ENCODE assay signal across 17 mouse cellular contexts in the genomic region with DNA sequence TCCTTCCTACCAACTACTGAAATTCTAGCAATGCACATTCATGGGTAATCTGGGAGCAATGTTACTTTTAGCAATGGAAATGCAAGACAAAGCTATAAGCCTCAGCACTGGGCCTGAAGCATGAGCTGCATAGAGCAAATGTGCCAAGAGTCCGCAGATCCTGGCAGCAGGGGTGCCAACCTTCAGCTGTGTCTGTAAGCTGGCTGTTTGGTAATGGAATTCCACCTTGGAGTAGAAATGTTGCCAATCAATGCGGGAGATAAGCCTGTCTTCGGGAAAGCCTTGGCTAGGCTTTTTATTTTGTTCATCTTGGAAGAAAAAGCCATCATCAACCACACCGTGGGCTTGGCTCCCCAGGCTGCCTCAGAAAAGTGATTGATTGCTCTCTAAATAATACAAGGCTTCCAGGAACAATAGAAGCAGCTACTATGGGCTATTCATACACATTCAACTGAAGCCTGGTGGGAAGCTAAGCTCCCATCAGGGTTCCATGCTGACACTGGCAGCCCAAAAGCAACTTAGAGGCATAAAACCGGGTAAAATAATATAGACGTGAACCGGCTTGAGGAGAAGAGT.
DNase-seq lines count a peak whose midpoint lies in the region; ATAC-seq and TF ChIP-seq lines count a peak whose summit lies in the region.
"Had no signal": no experiment of that assay in that cellular context is flagged by ENCODE, and none has a peak within 500 bp of the region (broad histone marks: within the 10 kb centered on the region; RNA-seq: fewer than 3 reads in every experiment).

No protein-coding gene starts in this region.

- no peaks in the 10 kb centered on the region for H3K36me3 ChIP-seq in forebrain, embryonic 13.5 days (ENCODE audit: poor library complexity, severe bottlenecking)
- H3K36me3 ChIP-seq in forebrain, embryonic 15.5 days = no peaks in the 10 kb centered on the region
- H3K36me3 ChIP-seq in hindbrain, embryonic 16.5 days (ENCODE audit: control insufficient read depth, insufficient read depth, low read length) = no peaks in the 10 kb centered on the region
- H3K36me3 ChIP-seq: intestine, embryonic 15.5 days had no signal

- no peak overlapping the region for H3K9ac ChIP-seq in forebrain, embryonic 13.5 days
- H3K9ac ChIP-seq in forebrain, embryonic 15.5 days (replicated peaks) = no peak overlapping the region
- H3K9ac ChIP-seq in hindbrain, embryonic 16.5 days (ENCODE audit: low read depth, low read length) = no peak overlapping the region
- H3K9ac ChIP-seq: intestine, embryonic 15.5 days; limb, embryonic 13.5 days; liver, postnatal 0 days had no signal

- 15% methylated on average over 7 of the region's 7 CpGs for WGBS in forebrain, embryonic 13.5 days
- WGBS in forebrain, embryonic 15.5 days = 6% methylated on average over 7 of the region's 7 CpGs
- 25% methylated on average over 7 of the region's 7 CpGs for WGBS in hindbrain, embryonic 16.5 days

- TF ChIP-seq CTCF in brain, embryonic 14.5 days (IDR thresholded peaks at IDR 0.05; ENCODE audit: borderline replicate concordance, extremely low read depth, insufficient read depth, insufficient read length) = no peak

- TF ChIP-seq POLR2A in brain, embryonic 14.5 days (IDR thresholded peaks at IDR 0.05; ENCODE audit: borderline replicate concordance, extremely low read depth, insufficient read depth, insufficient read length, poor library complexity, severe bottlenecking) = no peak

- H3K4me2 ChIP-seq in forebrain, embryonic 13.5 days = no peak overlapping the region
- no peak overlapping the region for H3K4me2 ChIP-seq in forebrain, embryonic 15.5 days (replicated peaks)
- no peak overlapping the region for H3K4me2 ChIP-seq in hindbrain, embryonic 16.5 days (ENCODE audit: low read length)
- H3K4me2 ChIP-seq: intestine, embryonic 15.5 days; limb, embryonic 13.5 days had no signal

- H3K9me3 ChIP-seq in forebrain, embryonic 13.5 days (replicated peaks) = no peaks in the 10 kb centered on the region
- no peaks in the 10 kb centered on the region for H3K9me3 ChIP-seq in forebrain, embryonic 15.5 days
- H3K9me3 ChIP-seq in hindbrain, embryonic 16.5 days (ENCODE audit: control insufficient read depth, low read length) = no peaks in the 10 kb centered on the region
- H3K9me3 ChIP-seq: intestine, embryonic 15.5 days; limb, embryonic 13.5 days had no signal

- H3K27me3 ChIP-seq in forebrain, embryonic 13.5 days = no peaks in the 10 kb centered on the region
- H3K27me3 ChIP-seq in forebrain, embryonic 15.5 days = no peaks in the 10 kb centered on the region
- no peaks in the 10 kb centered on the region for H3K27me3 ChIP-seq in hindbrain, embryonic 16.5 days (replicated peaks; ENCODE audit: control insufficient read depth, insufficient read depth, low read length)
- H3K27me3 ChIP-seq: intestine, embryonic 15.5 days; limb, embryonic 13.5 days had no signal

- peak; percentile 71 for DNase-seq in brain, embryonic 14.5 days (ENCODE audit: low read depth)
- peak; percentile 78 to 85 for DNase-seq in cerebellum, postnatal 14 days
- DNase-seq in kidney, postnatal 10 days = no peak
- DNase-seq in B cell, adult 2 months = no peak
- DNase-seq: adrenal gland, postnatal 14 days; heart, adult 11 months; kidney, postnatal 25 days; liver, postnatal 0 days; lung, postnatal 4 days; thymus, adult 18-20 months had no signal

- peaks cover 12% of the 10 kb centered on the region for H3K4me1 ChIP-seq in forebrain, embryonic 13.5 days
- peaks cover 7% of the 10 kb centered on the region for H3K4me1 ChIP-seq in forebrain, embryonic 15.5 days
- H3K4me1 ChIP-seq in hindbrain, embryonic 16.5 days (ENCODE audit: control insufficient read depth, insufficient read depth, low read depth, low read length) = peaks cover 3% of the 10 kb centered on the region; the same call in 1 of the 2 replicates
- H3K4me1 ChIP-seq: intestine, embryonic 15.5 days; limb, embryonic 13.5 days had no signal

- H3K4me3 ChIP-seq in forebrain, embryonic 13.5 days = no peak overlapping the region
- no peak overlapping the region for H3K4me3 ChIP-seq in forebrain, embryonic 15.5 days
- H3K4me3 ChIP-seq in hindbrain, embryonic 16.5 days (ENCODE audit: low read length) = no peak overlapping the region
- H3K4me3 ChIP-seq: intestine, embryonic 15.5 days; limb, embryonic 13.5 days; myocyte had no signal

- H3K27ac ChIP-seq in forebrain, embryonic 13.5 days = 0 out of 2 replicates have a peak overlapping the region, but pooled peaks have one; percentile 44
- no peak overlapping the region for H3K27ac ChIP-seq in forebrain, embryonic 15.5 days (replicated peaks)
- peak overlapping the region; percentile 23; the same call in 1 of the 2 replicates for H3K27ac ChIP-seq in hindbrain, embryonic 16.5 days (ENCODE audit: low read depth, low read length)
- H3K27ac ChIP-seq: intestine, embryonic 15.5 days; limb, embryonic 13.5 days had no signal

- 0 out of 2 replicates have a peak, but pooled peaks have one; percentile 30 for ATAC-seq in forebrain, embryonic 13.5 days
- no peak for ATAC-seq in forebrain, embryonic 15.5 days (replicated peaks)
- peak; percentile 67 for ATAC-seq in hindbrain, embryonic 16.5 days
- no peak for ATAC-seq in CD4-positive, CD25-positive, alpha-beta regulatory T cell, adult 4 months
- ATAC-seq: intestine, embryonic 15.5 days; liver, postnatal 0 days had no signal

Comparison
In these comparisons a context has a peak if more than half of its experiments do, and no peak if none do; other contexts are left out.
1. ATAC-seq: peak in forebrain, embryonic 13.5 days (single experiment) and hindbrain, embryonic 16.5 days (single experiment); none in forebrain, embryonic 15.5 days (single experiment) and CD4-positive, CD25-positive, alpha-beta regulatory T cell, adult 4 months (single experiment).
2. DNase-seq: peak in brain, embryonic 14.5 days (single experiment) and cerebellum, postnatal 14 days (2 of 2); none in kidney, postnatal 10 days (single experiment) and B cell, adult 2 months (0 of 2).